Mouse (Mus musculus) embryonic fibroblast, embryonic 13.5 days (primary cell): ENCODE measurements around the gene 1190005I06Rik.

Experiments used
- CTCF ChIP-seq: IDR thresholded peaks from 2 replicates; pipeline ENCODE4 v1.5.1; 2011; ENCODE audit warnings: mild to moderate bottlenecking, control low read depth, low read length, moderate library complexity, borderline replicate concordance; ENCODE audit not compliant: insufficient read depth
- POLR2A ChIP-seq: IDR thresholded peaks from 2 replicates; pipeline ENCODE4 v1.6.1; 2011; ENCODE audit warnings: low read depth, mild to moderate bottlenecking, control low read depth, low read length, moderate library complexity

- TF ChIP-seq POLR2A: no peak
- no peak for TF ChIP-seq CTCF
Measured at GRCm38 (mm10) chr8:120685591-120685990, 38.2 kb upstream of the 1190005I06Rik start.
